Mouse (Mus musculus): ENCODE results near the gene Rack1. TPM values are rescaled to one million over a fixed set of nuclear protein-coding genes. Genes with fewer than 3 reads are reported as not detected.

The Rack1 gene
- polyA plus RNA-seq (2014; fragmentation: Illumina TruSeq; extraction: RNeasy Lipid Tissue Mini Kit (QIAGEN cat#74804); ENCODE audit: low read depth, low replicate concordance) = 827 TPM

DNA sequence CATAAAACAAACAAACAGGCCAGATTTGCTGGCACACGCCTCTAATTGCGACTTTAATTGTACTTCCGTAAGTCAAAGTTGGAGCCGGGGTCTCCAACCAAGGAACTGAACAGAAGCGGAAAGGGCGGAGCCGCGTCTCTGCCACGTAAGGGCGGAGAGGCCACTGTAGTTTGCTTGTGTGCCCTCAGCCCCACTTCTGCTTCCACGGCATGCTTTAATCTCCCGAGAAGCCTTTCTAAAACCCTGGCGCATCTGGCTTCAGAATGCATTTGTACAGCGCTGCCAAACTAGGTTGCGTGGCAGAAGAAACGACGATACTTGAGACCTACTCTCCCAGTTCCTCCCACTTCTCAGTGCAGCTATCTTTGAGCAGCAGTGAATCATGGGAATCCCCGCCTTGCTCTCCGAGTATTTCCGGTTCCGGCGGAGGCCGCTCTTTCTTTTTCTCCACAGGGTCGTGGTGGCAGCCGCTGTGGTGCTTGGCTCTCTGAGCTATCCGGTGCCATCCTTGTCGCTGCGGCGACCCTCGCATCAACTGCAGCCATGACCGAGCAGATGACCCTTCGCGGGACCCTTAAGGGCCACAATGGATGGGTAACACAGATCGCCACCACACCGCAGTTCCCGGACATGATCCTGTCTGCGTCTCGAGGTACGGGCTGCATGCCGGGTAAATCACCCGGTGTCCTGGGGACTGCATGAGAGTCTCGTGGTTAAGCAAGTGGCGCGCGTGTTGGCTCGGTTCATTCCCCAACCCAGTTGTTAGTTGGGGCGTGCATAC lies at the start of gene Rack1:
TSS of gene Rack1 (plus strand) at position 412 of the 781 bp plus-strand sequence.

DNA sequence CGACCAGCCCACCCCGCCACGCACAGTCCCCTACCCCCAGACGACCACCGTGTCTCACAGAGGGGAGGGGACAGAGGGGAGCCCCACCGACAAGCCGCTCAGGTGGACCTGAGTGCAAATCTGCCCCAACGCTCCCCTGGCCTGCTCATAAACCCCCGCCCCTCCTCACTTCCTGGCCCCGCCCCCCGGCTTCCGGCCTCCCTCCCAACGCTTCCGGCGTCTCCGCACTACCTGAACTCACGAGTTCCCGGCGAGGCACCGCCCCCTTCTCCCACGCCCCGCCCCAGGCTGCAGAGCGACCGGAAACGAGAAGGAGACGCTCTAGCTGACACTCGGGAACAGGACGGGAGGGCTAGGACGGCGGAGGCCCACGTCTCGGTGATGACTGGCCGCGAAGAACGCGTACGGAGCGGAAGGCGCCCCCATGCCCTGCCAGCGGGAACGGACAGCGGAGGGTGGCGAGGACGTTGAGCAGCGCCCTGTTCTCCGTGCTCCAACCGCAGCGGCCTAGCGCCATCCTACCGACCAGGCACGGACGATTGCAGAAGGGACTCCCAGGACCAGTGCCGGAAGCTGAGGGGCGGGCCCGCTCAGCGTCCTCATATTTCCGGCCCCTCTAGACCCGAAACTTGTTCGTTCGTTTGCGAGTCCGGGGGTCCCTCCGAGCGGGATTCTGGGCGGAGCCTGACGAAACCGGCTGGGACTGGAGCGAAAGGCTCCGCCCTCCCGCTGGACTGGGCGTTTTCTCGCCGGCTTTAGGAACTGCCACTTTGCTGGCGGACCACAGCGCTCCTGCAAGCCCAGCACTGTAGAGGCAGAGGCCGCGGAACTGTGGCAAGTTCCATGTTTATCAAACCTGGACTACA lies 16.9 kb downstream of the Rack1 start, which contains the start of gene Trim41:
TSS of gene Trim41 (minus strand) at position 554 of the 866 bp plus-strand sequence.

DNA sequence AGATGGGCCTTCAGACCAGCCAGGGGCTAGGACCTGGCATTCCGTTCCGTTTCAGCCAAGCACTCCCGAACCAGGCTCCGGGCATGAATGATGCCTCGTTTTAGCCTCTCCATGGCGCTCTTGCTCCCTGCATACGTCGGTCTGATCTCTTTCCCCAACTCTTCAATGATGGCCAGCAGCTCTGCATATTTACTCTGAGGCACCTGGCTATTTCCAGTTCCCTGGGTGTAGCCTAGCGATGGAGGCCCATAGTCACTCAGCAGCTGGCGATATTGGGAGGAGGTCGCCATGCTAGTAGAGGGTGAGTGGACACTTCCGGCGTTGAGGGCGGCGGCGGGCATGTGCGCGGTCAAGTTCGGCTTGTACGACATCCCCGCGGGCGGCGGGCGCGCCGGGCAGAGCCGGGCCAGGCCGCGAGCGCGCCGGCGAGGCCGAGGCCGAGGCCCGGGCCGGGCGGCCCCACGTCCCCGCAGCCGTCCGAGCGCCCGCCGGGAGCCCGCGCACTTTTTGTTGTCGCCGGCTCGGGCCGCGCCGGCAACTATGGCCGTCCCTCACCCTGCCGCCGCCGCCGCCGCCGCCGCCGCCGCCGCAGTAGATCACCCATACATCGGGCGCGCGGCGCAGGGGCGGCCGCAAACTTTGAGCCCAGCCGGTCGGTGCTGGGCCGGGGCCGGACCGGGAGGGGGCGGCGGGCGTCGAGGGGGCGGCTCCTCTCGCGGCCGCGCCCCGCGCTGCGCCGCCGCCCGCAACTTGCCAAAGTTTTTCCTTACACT lies 26.0 kb downstream of the Rack1 start, which contains the start of the genes Trim7 and Gm12184:
TSS of gene Trim7 (plus strand) at position 162 of the 773 bp plus-strand sequence.
TSS of gene Gm12184 (minus strand) at position 677 of the 773 bp plus-strand sequence.

Other genes starting within 250 kb of the Rack1 start
- 40.1 TPM for gene Trim41, start 17.0 kb downstream of the Rack1 start, polyA plus RNA-seq (2014; fragmentation: Illumina TruSeq; extraction: RNeasy Lipid Tissue Mini Kit (QIAGEN cat#74804); ENCODE audit: low read depth, low replicate concordance)
- 18.8 TPM for gene Trim7, start 25.8 kb downstream of the Rack1 start, polyA plus RNA-seq (2014; fragmentation: Illumina TruSeq; extraction: RNeasy Lipid Tissue Mini Kit (QIAGEN cat#74804); ENCODE audit: low read depth, low replicate concordance)
- 11.4 TPM for gene Gm12184, start 26.3 kb downstream of the Rack1 start, polyA plus RNA-seq (2014; fragmentation: Illumina TruSeq; extraction: RNeasy Lipid Tissue Mini Kit (QIAGEN cat#74804); ENCODE audit: low read depth, low replicate concordance)
- gene Irgm1, start 71.4 kb downstream of the Rack1 start, polyA plus RNA-seq (2014; fragmentation: Illumina TruSeq; extraction: RNeasy Lipid Tissue Mini Kit (QIAGEN cat#74804); ENCODE audit: low read depth, low replicate concordance) = 23.5 TPM
- gene Gm5431, start 101.9 kb downstream of the Rack1 start, polyA plus RNA-seq (2014; fragmentation: Illumina TruSeq; extraction: RNeasy Lipid Tissue Mini Kit (QIAGEN cat#74804); ENCODE audit: low read depth, low replicate concordance) = 1.8 TPM
- gene Psme2b, start 145.9 kb downstream of the Rack1 start, polyA plus RNA-seq (2014; fragmentation: Illumina TruSeq; extraction: RNeasy Lipid Tissue Mini Kit (QIAGEN cat#74804); ENCODE audit: low read depth, low replicate concordance) = 2.4 TPM
- 0.92 TPM for gene Olfr56, start 178.6 kb downstream of the Rack1 start, polyA plus RNA-seq (2014; fragmentation: Illumina TruSeq; extraction: RNeasy Lipid Tissue Mini Kit (QIAGEN cat#74804); ENCODE audit: low read depth, low replicate concordance)
- gene 9930111J21Rik1, start 179.1 kb downstream of the Rack1 start, polyA plus RNA-seq (2014; fragmentation: Illumina TruSeq; extraction: RNeasy Lipid Tissue Mini Kit (QIAGEN cat#74804); ENCODE audit: low read depth, low replicate concordance) = 1.5 TPM
- gene Gm12185, start 191.9 kb downstream of the Rack1 start, polyA plus RNA-seq (2014; fragmentation: Illumina TruSeq; extraction: RNeasy Lipid Tissue Mini Kit (QIAGEN cat#74804); ENCODE audit: low read depth, low replicate concordance) = 0.30 TPM
- 9.5 TPM for gene Tgtp1, start 193.8 kb downstream of the Rack1 start, polyA plus RNA-seq (2014; fragmentation: Illumina TruSeq; extraction: RNeasy Lipid Tissue Mini Kit (QIAGEN cat#74804); ENCODE audit: low read depth, low replicate concordance)

Measured in adipose tissue, adult 10 weeks (tissue).